Mouse (Mus musculus) WW6 (cell line): ENCODE data around the gene Gm10375.
"Not testable (repeated sequence)": the region's sequence is repeated elsewhere in the genome, so short reads cannot be mapped to it uniquely, and the experiment has no call there.

ENCODE experiments used
- DNase-seq: peaks from one replicate; pipeline ENCODE4 v3.0.0-alpha.2; 2013; ENCODE audit warnings: low read depth, low spot score

Gm10375 gene

DNA sequence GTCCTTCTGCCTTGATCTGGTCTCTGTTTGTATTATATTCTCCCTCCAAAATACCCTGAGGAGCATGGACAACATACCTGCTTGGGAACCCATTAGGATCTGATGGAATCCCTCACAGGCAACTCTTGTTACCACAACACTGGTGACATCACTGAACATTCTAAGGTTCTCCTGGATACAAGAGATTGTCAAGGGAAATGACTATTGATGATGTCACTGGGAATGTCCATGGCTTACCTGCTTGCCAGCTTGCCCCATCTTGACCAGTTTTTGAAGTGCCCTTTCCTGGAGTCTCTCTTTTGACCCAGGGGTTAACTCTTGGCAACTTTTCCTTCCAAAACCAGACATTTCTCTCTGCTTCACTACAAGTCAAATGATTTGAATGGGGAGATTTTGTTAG, at the start of gene Gm10375:
TSS of gene Gm10375 (minus strand) at position 101 of the 400 bp plus-strand sequence.
- not testable (repeated sequence) for DNase-seq

DNA sequence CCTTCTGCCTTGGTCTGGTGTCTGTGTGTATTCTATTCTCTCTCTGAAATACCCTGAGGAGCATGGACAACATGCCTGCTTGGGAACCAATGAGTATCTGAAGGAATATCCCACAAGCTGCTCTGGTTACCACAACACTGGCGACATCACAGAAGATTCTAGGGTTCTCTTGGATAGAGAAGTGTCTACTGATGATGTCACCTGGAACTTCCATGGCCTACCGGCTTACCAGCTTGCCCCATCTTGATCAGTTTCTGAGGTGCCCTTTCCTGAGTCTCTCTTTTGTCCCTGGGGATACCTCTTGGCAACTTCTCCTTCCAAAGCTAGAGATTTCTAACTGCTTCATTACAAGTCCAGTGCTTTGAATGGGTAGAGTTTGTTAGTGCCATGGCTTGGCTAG, 28.8 kb downstream of the Gm10375 start, which contains the start of gene Gm17654:
TSS of gene Gm17654 (minus strand) at position 101 of the 400 bp plus-strand sequence.
- not testable (repeated sequence) for DNase-seq

DNA sequence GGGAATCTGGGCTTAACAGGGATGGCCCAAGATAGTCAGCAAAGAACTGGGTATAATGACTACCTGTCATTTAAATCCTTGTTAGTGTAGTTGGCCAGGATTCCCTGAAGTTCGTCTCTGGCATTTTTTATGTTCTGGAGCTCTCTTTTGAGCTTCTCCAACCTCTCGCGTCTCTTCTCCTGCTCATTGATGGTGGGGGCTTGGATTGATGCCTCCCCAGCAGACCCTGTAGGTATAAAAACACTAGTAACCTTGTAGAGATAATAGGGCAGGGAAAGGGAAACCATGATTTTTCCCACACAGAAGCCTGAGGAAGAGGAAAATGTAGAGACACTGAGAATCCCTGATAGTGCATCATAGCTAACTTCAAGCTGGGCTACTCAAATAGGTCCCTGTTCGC, 29.8 kb downstream of the Gm10375 start:
- not testable (repeated sequence) for DNase-seq
